Mouse (Mus musculus) bone marrow, adult 2 months (tissue): ENCODE measurements around the gene Glcci1. TPM values are rescaled to one million over a fixed set of nuclear protein-coding genes. Genes with fewer than 3 reads are reported as not detected.
"Not testable (repeated sequence)": the region's sequence is repeated elsewhere in the genome, so short reads cannot be mapped to it uniquely, and the experiment has no call there.

ENCODE experiments used
- H3K27ac ChIP-seq: fragments of 200-500 bp; 2 replicates; pipeline ENCODE4 v1.5.1; 2012; ENCODE audit warnings: low read depth, mild to moderate bottlenecking, control low read depth, inconsistent platforms, low read length; ENCODE audit not compliant: control insufficient read depth, poor library complexity, insufficient read depth
- H3K4me1 ChIP-seq: fragments of 200-500 bp; 2 replicates; pipeline ENCODE4 v1.6.1; 2011; ENCODE audit warnings: low read length; ENCODE audit not compliant: control insufficient read depth, insufficient read depth
- H3K4me3 ChIP-seq: fragments of 200-500 bp; replicated peaks from 2 replicates; pipeline ENCODE3; 2011; ENCODE audit warnings: mild to moderate bottlenecking, low read depth, low read length, control low read depth; ENCODE audit not compliant: control insufficient read depth
- CTCF ChIP-seq: fragments of 200-500 bp; IDR thresholded peaks from 2 replicates; pipeline ENCODE4 v1.5.1; 2011; ENCODE audit warnings: low read length, control low read depth; ENCODE audit not compliant: control insufficient read depth, insufficient read depth
- POLR2A ChIP-seq: fragments of 200-500 bp; IDR thresholded peaks from 2 replicates; pipeline ENCODE4 v1.6.1; 2011; ENCODE audit warnings: low read depth, mild to moderate bottlenecking, control low read depth, low read length, borderline replicate concordance; ENCODE audit not compliant: control insufficient read depth
- WGBS: fragments of 180-500 bp; shearing (Covaris S2); methylation state at CpG from one replicate; pipeline ENCODE4 v1.1.7; 2018; 5-methylcytosine and 5-hydroxymethylcytosine counted together
- polyA plus RNA-seq: library from polyadenylated mRNA; stranded (reverse); fragments of >200 nt; gene quantifications from 2 replicates; pipeline ENCODE4 v1.2.4, GENCODE M21; 2011; ENCODE audit warnings: low replicate concordance; ENCODE audit not compliant: missing spikeins, insufficient read depth, insufficient read length

Glcci1 gene
- polyA plus RNA-seq, 1 experiment: 14.7 TPM

GRCm38 (mm10) chr6:8512416-8512815 is 3.0 kb downstream of the Glcci1 start:
- Histone ChIP-seq H3K4me3 (no peak overlapping the region), H3K4me1 (no peaks in the 10 kb centered on the region; the same call in 1 of the 2 replicates), H3K27ac (no peak overlapping the region)
- no peak for TF ChIP-seq POLR2A
- no peak for TF ChIP-seq CTCF
- 65% methylated on average over 8 of the region's 8 CpGs for WGBS

GRCm38 (mm10) chr6:8519687-8520086 is 10.3 kb downstream of the Glcci1 start:
- no peak for TF ChIP-seq POLR2A
- no peak for TF ChIP-seq CTCF
- 96% methylated on average over 3 of the region's 3 CpGs for WGBS

GRCm38 (mm10) chr6:8521231-8521630 is 11.8 kb downstream of the Glcci1 start:
- TF ChIP-seq POLR2A: no peak
- TF ChIP-seq CTCF: no peak
- 89% methylated on average over 4 of the region's 4 CpGs for WGBS
- Histone ChIP-seq H3K4me3 (no peak overlapping the region), H3K27ac (no peak overlapping the region), H3K4me1 (no peaks in the 10 kb centered on the region)

More at GRCm38 (mm10) chr6:8519687-8520086, 10.3 kb downstream of the Glcci1 start:
- no peak overlapping the region for H3K4me3 ChIP-seq
- H3K27ac ChIP-seq: no peak overlapping the region
- no peaks in the 10 kb centered on the region for H3K4me1 ChIP-seq

- TF ChIP-seq POLR2A (no peak), CTCF (no peak)
- H3K4me3 ChIP-seq: no peak overlapping the region
- 40% methylated on average over 5 of the region's 5 CpGs for WGBS
- H3K4me1 ChIP-seq: no peaks in the 10 kb centered on the region
- no peak overlapping the region for H3K27ac ChIP-seq
Measured at GRCm38 (mm10) chr6:8524717-8525116, 15.3 kb downstream of the Glcci1 start.

GRCm38 (mm10) chr6:8531104-8531894 is 21.9 kb downstream of the Glcci1 start:
- Histone ChIP-seq H3K4me3 (no peak overlapping the region), H3K4me1 (no peaks in the 10 kb centered on the region; the same call in 1 of the 2 replicates), H3K27ac (no peak overlapping the region; the same call in 1 of the 2 replicates)
- TF ChIP-seq POLR2A (no peak), CTCF (no peak)
- WGBS: 53% methylated on average over 4 of the region's 4 CpGs

GRCm38 (mm10) chr6:8536944-8537343 is 27.5 kb downstream of the Glcci1 start:
- H3K4me1 ChIP-seq: no peaks in the 10 kb centered on the region
- no peak for TF ChIP-seq POLR2A
- no peak for TF ChIP-seq CTCF
- H3K27ac ChIP-seq: no peak overlapping the region
- no peak overlapping the region for H3K4me3 ChIP-seq
- WGBS: 50% methylated on average over 2 of the region's 2 CpGs

- 53% methylated on average over 4 of the region's 4 CpGs for WGBS
- not testable (repeated sequence) for H3K4me3 ChIP-seq, H3K4me1 ChIP-seq, H3K27ac ChIP-seq
Measured at GRCm38 (mm10) chr6:8541531-8541930, 32.1 kb downstream of the Glcci1 start.

- Histone ChIP-seq H3K4me1 (no peaks in the 10 kb centered on the region; the same call in 1 of the 2 replicates), H3K27ac (no peak overlapping the region), H3K4me3 (no peak overlapping the region)
- TF ChIP-seq CTCF (no peak), POLR2A (no peak)
- 90% methylated on average over 5 of the region's 5 CpGs for WGBS
Measured at GRCm38 (mm10) chr6:8544822-8545221, 35.4 kb downstream of the Glcci1 start.
